Mouse (Mus musculus) cerebellum, postnatal 36 days (tissue): ENCODE measurements at regions not wholly inside any gene's neighbourhood (a gene's known extent, or its start where the extent isn't known, plus 50 kb on each side); places are given as distances from the start of the nearest gene placed in this dataset.

ENCODE experiments used
- DNase-seq, 2 experiments: peaks; one replicate each; pipeline ENCODE4 v3.0.0; 2021 to 2022; ENCODE audit warnings: mixed read lengths in 2 of 2

DNA sequence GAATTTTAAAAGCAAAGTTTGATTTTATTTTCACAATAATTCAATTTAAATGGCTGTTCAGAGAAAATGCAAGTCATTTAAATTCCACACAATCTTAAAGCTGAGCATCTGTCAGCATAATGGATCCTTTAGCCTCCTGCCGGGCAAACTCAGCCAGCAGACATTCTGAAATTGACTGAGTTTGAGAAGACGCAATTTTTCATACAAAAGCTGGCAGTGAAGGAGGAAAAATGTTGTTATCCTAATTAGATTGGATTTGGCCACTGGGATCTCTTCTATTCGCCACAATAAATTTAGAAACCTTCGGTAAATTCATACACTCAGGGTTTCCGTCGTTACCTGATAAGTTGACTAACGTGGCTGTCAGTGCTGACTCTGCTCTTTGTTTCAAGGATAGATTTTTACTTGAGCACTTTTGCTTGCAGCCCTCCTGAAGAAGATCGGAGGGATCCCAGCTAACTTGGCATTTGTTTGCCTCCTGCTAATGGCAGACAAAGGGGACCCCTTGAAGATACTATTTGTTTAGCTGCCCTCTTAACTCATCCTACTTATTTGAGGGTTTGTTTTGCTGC lies 244.9 kb upstream of the Fsip2 start:
- no peak for DNase-seq

DNA sequence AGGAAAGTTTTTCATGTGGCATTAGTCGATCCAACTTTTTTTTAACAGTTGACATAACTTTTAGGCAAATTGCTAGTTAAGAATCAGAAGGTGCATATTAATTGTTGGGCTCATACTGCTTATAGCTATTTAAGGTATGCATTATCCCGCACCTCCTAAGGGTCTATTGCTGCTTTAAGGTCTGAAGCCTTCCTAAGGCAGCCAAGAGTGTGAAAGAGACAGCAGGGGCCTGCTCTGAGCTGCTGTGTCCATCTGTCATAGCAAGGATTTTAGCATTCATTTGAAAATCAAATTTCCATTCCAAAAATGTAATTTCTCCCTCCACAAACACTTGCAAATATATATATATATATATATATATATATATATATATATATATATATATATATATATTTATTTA lies 241.6 kb upstream of the Fsip2 start:
- peak in 1 of 2 experiments; percentile 12 for DNase-seq

DNA sequence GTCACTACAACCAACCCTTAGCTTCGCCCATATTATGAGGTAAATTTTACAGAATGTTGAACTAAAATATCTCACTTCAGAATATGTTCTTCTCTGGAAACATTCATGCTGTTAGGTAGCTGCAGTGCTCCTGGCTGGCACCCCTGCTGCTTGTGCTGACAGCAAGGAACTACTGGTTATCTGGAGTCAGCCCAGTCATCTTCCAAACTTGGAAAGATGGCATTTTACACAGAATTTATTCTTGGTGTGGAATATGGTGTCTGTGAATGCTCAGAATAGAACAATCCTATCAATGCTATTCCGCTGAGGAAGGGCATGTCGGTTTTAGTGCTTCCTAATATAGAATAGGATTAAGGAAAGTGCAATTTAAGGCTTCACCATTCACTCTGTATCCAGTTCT lies 227.7 kb upstream of the Fsip2 start:
- no peak for DNase-seq
